Mouse (Mus musculus) kidney, postnatal 0 days (tissue): Measurements from ENCODE around the gene Mcoln3. TPM values are rescaled to one million over a fixed set of nuclear protein-coding genes. Genes with fewer than 3 reads are reported as not detected.

Source experiments
- ATAC-seq: fragments of 200-750 bp; cut with Nextera tagmentation; replicated peaks from 2 replicates; pipeline ENCODE4 v1.8.0; 2017; ENCODE audit warnings: low read depth, moderate number of reproducible peaks, moderate TSS enrichment, moderate library complexity; ENCODE audit not compliant: low FRiP score
- DNase-seq: peaks from one replicate; pipeline ENCODE4 v3.0.0-alpha.2; 2016; ENCODE audit warnings: low spot score
- H3K27ac ChIP-seq: fragments of 300-500 bp; sonication (generic); 2 replicates; pipeline ENCODE4 v1.5.1; 2014; ENCODE audit warnings: mild to moderate bottlenecking
- H3K27me3 ChIP-seq: fragments of 300-500 bp; sonication (generic); 2 replicates; pipeline ENCODE4 v1.6.1; 2014; ENCODE audit warnings: low read length, mixed read lengths; ENCODE audit not compliant: insufficient read depth
- H3K36me3 ChIP-seq: fragments of 300-500 bp; sonication (generic); 2 replicates; pipeline ENCODE4 v1.6.1; 2014; ENCODE audit warnings: low read length, mixed read lengths; ENCODE audit not compliant: insufficient read depth
- H3K4me1 ChIP-seq: fragments of 300-500 bp; sonication (generic); replicated peaks from 2 replicates; pipeline ENCODE4 v1.6.1; 2014; ENCODE audit warnings: antibody characterized with exemption, low read length, mixed read lengths; ENCODE audit not compliant: insufficient read depth
- H3K4me2 ChIP-seq: fragments of 300-500 bp; sonication (generic); 2 replicates; pipeline ENCODE4 v1.6.1; 2014; ENCODE audit warnings: mild to moderate bottlenecking, low read length, moderate library complexity, mixed read lengths
- H3K4me3 ChIP-seq: fragments of 300-500 bp; sonication (generic); replicated peaks from 2 replicates; pipeline ENCODE4 v1.5.1; 2014; ENCODE audit warnings: low read depth, low read length
- H3K9ac ChIP-seq: fragments of 300-500 bp; sonication (generic); 2 replicates; pipeline ENCODE4 v1.6.1; 2014; ENCODE audit warnings: low read depth, low read length
- H3K9me3 ChIP-seq: fragments of 300-500 bp; sonication (generic); replicated peaks from 2 replicates; pipeline ENCODE4 v1.6.1; 2016; ENCODE audit warnings: low read length, inconsistent platforms, mixed read lengths
- CTCF ChIP-seq: IDR thresholded peaks from 2 replicates; pipeline ENCODE4 v1.5.1; 2016; ENCODE audit warnings: antibody characterized with exemption, low read depth, mild to moderate bottlenecking, moderate library complexity
- WGBS: fragments of 180-500 bp; shearing (Covaris S2); extraction: QIAGEN DNeasy Blood & Tissue Kit; methylation state at CpG from one replicate; pipeline ENCODE4 v1.1.7; 2014; 5-methylcytosine and 5-hydroxymethylcytosine counted together
- polyA plus RNA-seq: library from polyadenylated mRNA; unstranded; fragments of >200 nt; fragmentation: Nextera tagmentation; extraction: Ambion mirVana; gene quantifications from 2 replicates; pipeline ENCODE4 v1.2.1, GENCODE M21; 2015

The Mcoln3 gene
- polyA plus RNA-seq, 1 experiment from 2014 or later: 34.7 TPM

GRCm38 (mm10) chr3:146156811-146157210 lies 39.6 kb downstream of the Mcoln3 start:
- no peak overlapping the region for H3K4me3 ChIP-seq
- no peaks in the 10 kb centered on the region for H3K36me3 ChIP-seq
- no peak overlapping the region for H3K4me2 ChIP-seq
- ATAC-seq (no peak), DNase-seq (no peak)
- no peak overlapping the region for H3K9ac ChIP-seq
- 0 out of 2 replicates have a peak, but pooled peaks cover 1% of the 10 kb centered on the region for H3K27me3 ChIP-seq
- WGBS: 64% methylated on average over 2 of the region's 2 CpGs
- H3K4me1 ChIP-seq: no peaks in the 10 kb centered on the region
- H3K9me3 ChIP-seq: no peaks in the 10 kb centered on the region
- TF ChIP-seq CTCF: no peak
- no peak overlapping the region for H3K27ac ChIP-seq

GRCm38 (mm10) chr3:146158039-146158438 lies 40.8 kb downstream of the Mcoln3 start:
- H3K9me3 ChIP-seq: no peaks in the 10 kb centered on the region
- ATAC-seq (no peak), DNase-seq (no peak)
- H3K4me2 ChIP-seq: no peak overlapping the region
- no peaks in the 10 kb centered on the region for H3K4me1 ChIP-seq
- no peak for TF ChIP-seq CTCF
- H3K4me3 ChIP-seq: no peak overlapping the region
- WGBS: 77% methylated on average over 4 of the region's 4 CpGs
- H3K36me3 ChIP-seq: no peaks in the 10 kb centered on the region
- H3K27ac ChIP-seq: no peak overlapping the region
- no peaks in the 10 kb centered on the region for H3K27me3 ChIP-seq
- H3K9ac ChIP-seq: no peak overlapping the region

- ATAC-seq: no peak
- WGBS: 91% methylated on average over 2 of the region's 2 CpGs
- H3K4me3 ChIP-seq: no peak overlapping the region
These were observed 42.1 kb downstream of the Mcoln3 start for GRCm38 (mm10) chr3:146159360-146159759.

GRCm38 (mm10) chr3:146162197-146162596 lies 44.9 kb downstream of the Mcoln3 start:
- TF ChIP-seq CTCF: no peak
- WGBS: 85% methylated on average over 4 of the region's 4 CpGs
- no peaks in the 10 kb centered on the region for H3K27me3 ChIP-seq
- H3K4me3 ChIP-seq: no peak overlapping the region
- no peak overlapping the region for H3K27ac ChIP-seq
- DNase-seq: no peak
- no peak overlapping the region for H3K9ac ChIP-seq
- no peaks in the 10 kb centered on the region for H3K4me1 ChIP-seq
- ATAC-seq: no peak
- H3K36me3 ChIP-seq: no peaks in the 10 kb centered on the region
- H3K9me3 ChIP-seq: no peaks in the 10 kb centered on the region
- H3K4me2 ChIP-seq: no peak overlapping the region

More at GRCm38 (mm10) chr3:146159360-146159759, 42.1 kb downstream of the Mcoln3 start:
- Histone ChIP-seq H3K9me3 (no peaks in the 10 kb centered on the region), H3K4me1 (no peaks in the 10 kb centered on the region), H3K27ac (no peak overlapping the region), H3K27me3 (no peaks in the 10 kb centered on the region), H3K9ac (no peak overlapping the region), H3K36me3 (no peaks in the 10 kb centered on the region), H3K4me2 (no peak overlapping the region)
- no peak for TF ChIP-seq CTCF
- no peak for DNase-seq

- Histone ChIP-seq H3K36me3 (no peaks in the 10 kb centered on the region), H3K9ac (no peak overlapping the region), H3K4me3 (no peak overlapping the region), H3K4me2 (no peak overlapping the region), H3K9me3 (no peaks in the 10 kb centered on the region), H3K27ac (no peak overlapping the region), H3K4me1 (no peaks in the 10 kb centered on the region), H3K27me3 (no peaks in the 10 kb centered on the region)
- no peak for ATAC-seq
- DNase-seq: no peak
- no peak for TF ChIP-seq CTCF
- 91% methylated on average over 4 of the region's 4 CpGs for WGBS
These were observed 52.1 kb downstream of the Mcoln3 start for GRCm38 (mm10) chr3:146169356-146169755.

GRCm38 (mm10) chr3:146173030-146173429 lies 55.8 kb downstream of the Mcoln3 start:
- Histone ChIP-seq H3K4me2 (no peak overlapping the region), H3K27ac (no peak overlapping the region), H3K9ac (no peak overlapping the region), H3K36me3 (no peaks in the 10 kb centered on the region), H3K9me3 (no peaks in the 10 kb centered on the region), H3K4me3 (no peak overlapping the region), H3K4me1 (no peaks in the 10 kb centered on the region), H3K27me3 (no peaks in the 10 kb centered on the region)
- DNase-seq (no peak), ATAC-seq (no peak)
- WGBS: 73% methylated on average over 5 of the region's 5 CpGs
- no peak for TF ChIP-seq CTCF

GRCm38 (mm10) chr3:146174215-146174614 lies 57.0 kb downstream of the Mcoln3 start:
- Histone ChIP-seq H3K9me3 (no peaks in the 10 kb centered on the region), H3K4me2 (no peak overlapping the region), H3K4me1 (no peaks in the 10 kb centered on the region), H3K9ac (no peak overlapping the region), H3K27me3 (no peaks in the 10 kb centered on the region), H3K27ac (no peak overlapping the region), H3K4me3 (no peak overlapping the region), H3K36me3 (no peaks in the 10 kb centered on the region)
- ATAC-seq: no peak
- DNase-seq: no peak
- no peak for TF ChIP-seq CTCF
- 61% methylated on average over 9 of the region's 9 CpGs for WGBS
